Mouse (Mus musculus) cerebellum, postnatal 10 days (tissue): ENCODE data around the gene Spo11.

Experiments used
- DNase-seq, 2 experiments: peaks; one replicate each; pipeline ENCODE4 v3.0.0; 2021; ENCODE audit warnings: mixed read lengths in 2 of 2

Gene Spo11

GRCm38 (mm10) chr2:173035653-173036052, 58.2 kb downstream of the Spo11 start:
- no peak for DNase-seq

DNA sequence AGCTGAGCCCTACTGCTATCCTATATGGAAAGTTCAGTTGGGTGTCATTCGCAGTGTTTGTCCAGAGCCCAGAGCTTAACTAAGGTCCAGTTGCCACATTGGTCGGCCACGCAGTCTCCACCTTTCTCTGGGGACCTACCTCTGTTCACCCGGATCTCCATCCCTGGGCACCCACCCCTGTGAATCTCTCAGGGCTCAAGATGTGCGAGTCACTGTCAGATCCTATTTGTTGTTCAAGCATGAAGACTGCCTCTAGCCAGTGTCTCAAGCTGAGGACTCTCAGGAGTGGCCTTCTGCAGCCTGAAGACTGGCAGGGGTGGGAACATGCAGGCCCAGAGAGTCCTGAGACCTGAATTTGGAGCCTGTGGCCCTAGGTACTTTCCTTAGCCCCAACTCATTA, 58.6 kb downstream of the Spo11 start:
- DNase-seq: no peak

- no peak for DNase-seq
Observed at GRCm38 (mm10) chr2:173036611-173037010, 59.1 kb downstream of the Spo11 start.

DNA sequence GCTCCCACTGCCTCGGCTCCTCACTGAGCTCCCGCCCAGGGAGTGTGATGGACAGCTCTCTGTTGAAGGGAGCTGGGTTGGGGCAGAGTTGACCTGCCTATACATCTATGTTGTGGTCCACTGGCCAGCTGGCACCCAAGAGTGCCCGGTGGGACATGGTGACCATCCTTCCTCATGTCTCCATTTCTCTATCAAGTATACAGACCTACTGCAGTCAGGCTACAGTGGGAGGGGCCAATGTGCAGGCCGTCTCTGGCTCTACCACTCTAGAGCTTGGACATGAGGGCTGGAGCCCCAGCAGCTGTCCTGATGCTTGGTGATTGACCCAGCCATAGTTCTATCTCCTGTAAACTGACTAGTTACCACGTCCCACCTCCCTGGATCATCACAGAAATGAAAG, 59.8 kb downstream of the Spo11 start:
- DNase-seq: no peak

DNA sequence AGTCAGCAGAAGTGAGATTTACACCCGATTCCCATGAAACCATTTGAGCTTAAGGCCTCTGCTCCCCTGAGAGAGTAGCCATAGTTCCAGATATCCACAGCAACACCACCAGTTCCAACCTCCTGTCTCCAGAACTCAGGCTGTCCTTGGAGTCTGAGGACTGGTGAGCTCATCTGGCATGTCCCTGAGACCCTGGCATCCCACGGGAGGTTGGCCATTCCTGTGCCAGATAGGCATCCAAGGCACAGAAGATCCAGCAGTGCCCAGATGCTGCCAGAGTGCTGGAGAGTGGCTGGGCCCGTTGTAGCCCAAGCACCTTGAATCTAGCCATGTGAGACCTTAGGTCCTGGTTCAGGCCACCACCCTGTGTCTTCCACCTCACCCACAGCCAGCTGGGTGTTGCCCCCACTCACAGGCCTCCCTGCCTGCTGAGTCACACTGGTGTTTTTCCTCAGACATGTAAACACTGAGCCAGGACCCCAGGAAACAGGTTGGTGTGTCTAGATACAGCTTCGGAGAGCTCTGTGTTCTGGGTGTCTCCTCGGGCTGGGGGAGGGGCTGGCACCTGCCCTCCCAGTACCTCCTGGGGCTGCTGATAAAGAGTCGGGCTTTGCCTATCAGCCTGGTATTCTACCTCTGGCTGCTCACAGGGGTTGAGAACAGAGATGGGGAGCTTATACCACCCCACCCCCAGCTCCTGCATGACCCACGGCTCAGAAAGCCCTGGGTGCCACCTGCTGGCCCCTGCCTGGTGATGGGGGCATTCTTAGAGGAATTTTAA, 60.5 kb downstream of the Spo11 start:
- DNase-seq: no peak

DNA sequence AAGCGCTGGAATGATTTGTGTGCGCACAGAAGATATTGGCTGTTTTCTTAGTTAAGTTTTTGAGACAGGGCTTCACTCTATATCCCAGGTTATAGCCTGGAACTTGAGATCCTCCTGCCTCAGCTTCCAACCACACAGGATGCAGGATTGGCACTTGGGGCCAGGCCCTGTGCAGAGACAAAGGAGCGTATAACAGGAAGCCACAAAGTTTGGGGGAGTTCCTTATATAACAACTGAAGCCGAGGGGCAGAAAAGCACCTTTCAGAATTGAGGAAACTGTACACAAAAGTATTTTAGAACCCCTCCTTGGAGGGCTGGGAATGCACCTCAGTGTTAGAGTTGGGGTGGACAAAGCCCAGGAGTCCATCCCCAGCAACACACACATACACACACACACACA, 61.5 kb downstream of the Spo11 start:
- no peak for DNase-seq

GRCm38 (mm10) chr2:173040803-173041202, 63.3 kb downstream of the Spo11 start:
- no peak for DNase-seq

GRCm38 (mm10) chr2:173041242-173041641, 63.7 kb downstream of the Spo11 start:
- no peak for DNase-seq

DNA sequence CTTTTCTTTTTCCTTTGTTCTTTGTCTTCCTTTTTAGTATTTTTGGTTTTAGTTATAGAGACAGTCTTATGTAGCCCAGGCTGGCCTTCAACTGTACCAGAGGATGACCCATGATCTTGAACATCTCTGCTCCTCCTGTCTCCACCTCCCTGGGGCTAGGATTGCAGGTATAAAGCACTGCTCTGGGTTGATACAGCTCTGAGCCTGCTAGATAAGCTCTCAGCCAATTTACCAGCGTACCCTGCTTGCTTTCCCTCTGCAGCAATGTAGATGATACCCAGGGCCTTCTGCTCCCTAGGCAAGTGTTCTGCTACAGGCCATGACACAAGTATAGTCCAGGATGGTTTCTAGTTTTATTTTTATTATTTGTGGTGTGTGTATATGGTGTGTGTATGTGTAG, 64.4 kb downstream of the Spo11 start:
- no peak for DNase-seq

- no peak for DNase-seq
Observed at GRCm38 (mm10) chr2:173042504-173043162, 65.1 kb downstream of the Spo11 start.
